Mouse (Mus musculus) layer of hippocampus, postnatal 14 days (tissue): ENCODE data around the gene Tex13c3. TPM values are rescaled to one million over a fixed set of nuclear protein-coding genes. Genes with fewer than 3 reads are reported as not detected.
"Not testable (repeated sequence)": the region's sequence is repeated elsewhere in the genome, so short reads cannot be mapped to it uniquely, and the experiment has no call there.

Experiments used
- DNase-seq, 2 experiments: peaks; one replicate each; pipeline ENCODE4 v3.0.0; 2021 to 2022; ENCODE audit warnings: low spot score in 2 of 2, mixed read lengths in 1 of 2
- long read RNA-seq, 2 experiments: library from polyadenylated mRNA; stranded (forward); transcript quantifications; one replicate each; pipeline ENCODE4 v2.0.0; 2021
- total RNA-seq, 2 experiments: library from RNA; stranded (reverse); gene quantifications; 2 replicates each; pipeline ENCODE4 v1.2.3; 2021

The Tex13c3 gene
- total RNA-seq, result not detected
- long read RNA-seq, experiment 1, result 0 reads
- long read RNA-seq, experiment 2, result 0 reads

GRCm38 (mm10) chrX:19481219-19481618 is at the start of gene Tex13c3:
Gene Tex13c3, minus strand, starts transcription at chrX:19481319.
- not testable (repeated sequence) for DNase-seq

DNA sequence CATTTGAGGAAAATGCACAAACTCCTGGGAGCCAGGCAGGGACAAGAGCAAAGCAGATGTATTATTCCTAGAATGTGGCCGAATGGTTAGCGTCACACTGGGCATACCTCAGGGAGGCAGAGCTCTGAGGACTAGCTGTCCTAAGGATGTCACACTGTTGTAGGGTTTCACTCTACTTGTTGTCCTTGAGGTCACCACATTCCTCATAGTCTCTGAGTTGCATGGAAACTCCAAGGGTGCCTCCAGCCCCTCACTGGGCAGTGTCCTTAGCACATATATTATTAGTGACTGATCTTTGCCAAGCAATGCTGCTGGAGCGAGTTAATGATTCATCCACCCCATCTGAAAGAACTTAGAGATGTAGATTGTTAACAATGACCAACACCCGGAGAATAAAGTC is 8.6 kb upstream of the Tex13c3 start:
- DNase-seq, result no peak
